Mouse (Mus musculus): ENCODE results near the gene Hps4.

Hps4 gene

DNA sequence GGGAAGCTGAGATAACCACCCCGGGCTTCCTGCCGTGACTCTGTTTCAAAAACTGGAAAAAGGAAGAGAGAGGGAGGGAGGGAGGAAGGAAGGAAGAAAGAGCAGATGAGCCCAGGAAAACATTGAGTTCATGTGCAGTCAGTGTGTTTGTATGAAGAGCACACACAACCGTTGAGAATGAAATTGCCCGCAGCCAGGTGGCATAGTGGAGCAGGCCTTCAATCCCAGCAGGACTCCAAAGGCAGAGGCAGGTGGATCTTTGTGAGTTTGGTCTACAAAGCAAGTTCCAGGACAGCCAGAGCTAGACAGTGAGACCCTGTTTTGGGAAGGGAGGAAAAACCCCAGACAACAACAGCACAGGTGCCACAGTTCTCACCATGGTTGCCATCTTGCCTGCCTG lies 24.5 kb downstream of the Hps4 start:
- DNase-seq (ENCODE audit: low spot score in 2 of 2) = no peak

DNA sequence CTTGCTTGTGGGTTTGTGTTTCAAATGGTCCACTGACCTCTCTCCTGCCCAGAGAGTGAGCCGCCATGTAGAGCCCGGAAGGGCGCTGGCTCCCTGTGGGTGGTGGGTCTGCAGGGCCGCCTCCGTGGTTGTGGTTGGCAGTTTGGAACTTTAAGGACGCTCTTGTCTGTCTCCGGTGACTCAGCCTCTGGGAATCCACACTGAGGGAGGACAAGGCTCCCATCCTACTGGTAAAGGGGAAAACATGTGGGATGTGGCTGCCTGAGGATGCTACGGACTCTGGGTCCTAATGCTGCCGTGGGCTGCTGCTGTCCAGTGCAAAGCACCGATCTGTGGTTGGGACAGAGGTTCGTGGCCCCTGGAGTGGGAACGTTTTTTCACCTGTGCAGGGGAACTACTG lies 25.0 kb downstream of the Hps4 start:
- DNase-seq (ENCODE audit: low spot score in 2 of 2) = no peak

DNA sequence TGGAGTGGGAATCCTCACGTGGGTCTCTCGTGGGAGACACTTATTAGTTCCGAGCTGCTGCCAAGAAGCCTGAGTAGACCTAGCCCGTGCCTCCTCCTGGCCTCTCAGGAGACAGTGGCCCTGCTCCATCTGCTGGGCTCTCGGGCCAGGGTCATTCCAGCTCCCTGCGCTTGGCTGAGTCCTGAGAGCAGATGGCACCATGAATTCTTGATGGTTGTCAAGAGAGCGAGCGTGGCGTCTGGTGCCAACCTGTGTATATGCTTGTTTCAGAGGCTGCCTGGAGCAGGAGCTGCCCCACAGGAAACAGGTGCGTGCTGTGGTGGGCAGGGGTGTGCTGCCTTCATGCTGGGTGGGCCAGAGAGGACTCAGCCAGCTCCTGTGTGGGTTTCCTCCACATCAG lies 25.8 kb downstream of the Hps4 start:
- DNase-seq (ENCODE audit: low spot score in 2 of 2) = no peak

DNA sequence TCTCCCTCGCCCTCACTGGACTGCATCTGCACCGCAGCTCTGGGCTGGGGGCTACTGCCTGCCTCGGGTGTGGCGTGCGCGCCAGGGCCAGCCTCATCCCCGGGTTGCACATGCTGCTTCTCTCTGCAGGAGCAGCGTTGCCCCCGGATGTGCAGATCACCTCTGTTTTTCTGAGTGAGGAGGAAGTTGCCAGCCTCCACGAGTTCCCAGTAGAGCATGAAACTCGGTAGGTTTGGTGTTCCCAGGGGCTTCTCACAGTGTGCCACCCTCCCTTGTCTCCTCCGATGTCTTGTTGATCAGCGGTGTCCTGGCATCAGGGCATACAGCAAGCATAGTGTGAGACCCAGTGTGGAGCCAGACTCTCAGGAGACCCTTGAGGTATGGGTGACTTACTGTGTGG lies 26.4 kb downstream of the Hps4 start:
- DNase-seq (ENCODE audit: low spot score in 2 of 2) = no peak

GRCm38 (mm10) chr5:112370236-112370813 lies 27.4 kb downstream of the Hps4 start:
- DNase-seq (ENCODE audit: low spot score in 2 of 2) = no peak

GRCm38 (mm10) chr5:112371933-112372332 lies 29.1 kb downstream of the Hps4 start:
- DNase-seq (ENCODE audit: low spot score in 2 of 2) = no peak

DNA sequence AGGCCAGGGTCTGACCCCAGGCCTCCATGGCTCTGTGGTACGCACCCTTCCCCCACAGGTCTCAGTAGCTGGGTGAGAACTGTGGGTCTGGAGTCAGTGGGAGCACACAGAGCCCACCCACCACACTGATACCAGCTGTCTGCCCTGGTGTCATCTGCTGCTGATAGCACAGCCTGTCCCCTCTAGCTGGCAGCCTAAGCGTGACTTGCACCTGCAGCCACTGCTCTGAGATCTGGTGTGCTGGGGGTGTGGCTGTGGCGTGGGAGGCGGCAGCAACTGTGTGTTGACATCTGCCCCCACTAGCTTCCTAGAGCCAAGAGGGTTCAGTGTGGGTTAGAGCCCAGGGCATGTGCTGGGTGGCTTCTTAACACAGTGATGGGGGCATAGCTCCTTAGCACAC lies 33.2 kb downstream of the Hps4 start:
- no peak for DNase-seq (ENCODE audit: low spot score in 2 of 2)

- no peak for DNase-seq (ENCODE audit: low spot score in 2 of 2)
These were observed 34.5 kb downstream of the Hps4 start for GRCm38 (mm10) chr5:112377380-112377779.

- DNase-seq (ENCODE audit: low spot score in 2 of 2) = no peak
These were observed 35.8 kb downstream of the Hps4 start for GRCm38 (mm10) chr5:112378716-112379115.

GRCm38 (mm10) chr5:112381154-112381553 lies 38.3 kb downstream of the Hps4 start:
- DNase-seq (ENCODE audit: low spot score in 2 of 2) = no peak

DNA sequence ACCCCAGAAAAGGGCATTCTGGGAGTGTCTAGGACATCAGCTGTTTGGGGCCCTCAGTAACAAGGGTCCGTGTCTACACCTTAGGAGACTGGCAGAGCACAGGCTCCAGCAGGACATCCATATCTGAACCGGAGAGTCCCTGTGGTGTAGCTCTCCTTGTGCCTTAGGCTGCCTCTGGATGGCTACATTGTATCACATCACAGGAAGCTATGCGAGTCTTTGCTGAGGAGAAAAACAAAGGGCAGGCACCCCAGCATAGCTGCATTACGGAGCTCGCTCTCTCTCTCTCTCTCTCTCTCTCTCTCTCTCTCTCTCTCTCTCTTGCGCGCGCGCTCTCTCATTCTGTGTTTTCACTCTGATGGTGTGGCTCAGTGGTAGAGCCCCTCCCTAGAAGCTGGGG lies 39.2 kb downstream of the Hps4 start:
- no peak for DNase-seq (ENCODE audit: low spot score in 2 of 2)

- DNase-seq (ENCODE audit: low spot score in 2 of 2) = no peak
These were observed 39.9 kb downstream of the Hps4 start for GRCm38 (mm10) chr5:112382641-112383330.

DNA sequence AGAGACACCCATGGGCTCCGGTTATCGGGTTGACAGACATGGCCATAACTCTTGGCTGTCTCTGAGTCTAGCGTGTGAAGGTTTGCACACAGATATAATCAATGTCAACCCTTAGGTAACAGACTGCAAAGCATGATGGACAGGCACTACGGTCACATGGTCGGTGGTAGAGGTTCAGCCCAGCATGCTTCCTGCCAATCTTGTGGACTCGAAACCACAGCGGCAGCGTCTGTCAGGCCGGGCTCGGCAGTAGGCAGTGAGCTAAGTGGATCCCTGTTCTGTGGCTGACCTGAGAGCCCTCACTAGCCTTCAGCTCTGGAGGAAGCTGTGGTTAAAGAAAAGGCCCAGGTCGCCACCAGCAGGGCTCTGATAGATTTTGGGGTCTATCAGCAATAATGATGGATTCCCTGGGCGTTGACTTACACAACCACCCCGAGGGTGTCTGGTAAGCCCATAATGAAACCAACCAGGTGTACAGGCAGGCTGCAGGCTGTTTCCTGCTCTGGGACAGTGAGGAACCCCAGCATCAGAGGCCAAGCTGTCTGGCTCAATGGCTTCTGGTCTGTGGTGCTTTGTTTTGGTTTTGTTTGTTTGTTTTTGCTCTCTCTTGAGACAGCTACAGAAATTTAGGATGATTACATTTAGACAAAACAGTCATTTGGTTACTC lies 42.1 kb downstream of the Hps4 start:
- DNase-seq (ENCODE audit: low spot score in 2 of 2) = no peak

GRCm38 (mm10) chr5:112385973-112386372 lies 43.1 kb downstream of the Hps4 start:
- no peak for DNase-seq (ENCODE audit: low spot score in 2 of 2)

DNA sequence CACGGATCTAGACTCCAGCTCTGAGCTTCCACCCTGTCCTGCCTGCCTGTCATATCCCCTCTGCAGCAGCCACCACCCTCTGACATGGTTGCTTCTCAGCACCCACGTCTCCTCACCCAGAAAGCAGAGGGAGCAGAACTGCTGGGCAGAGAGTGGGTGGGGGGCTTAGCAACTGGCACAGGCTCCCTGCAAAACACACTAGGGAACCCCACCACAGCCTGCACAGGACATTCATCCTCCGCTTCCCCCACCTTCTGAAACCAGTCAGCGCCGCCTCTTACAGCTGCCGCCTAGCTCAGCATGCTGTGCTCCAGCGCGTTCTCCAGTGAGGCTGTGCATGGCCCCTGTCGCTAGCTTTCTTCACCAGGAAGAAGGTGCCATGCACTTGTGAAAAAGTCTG lies 46.5 kb downstream of the Hps4 start:
- DNase-seq (ENCODE audit: low spot score in 2 of 2) = no peak

GRCm38 (mm10) chr5:112391002-112391401 lies 48.1 kb downstream of the Hps4 start:
- DNase-seq (ENCODE audit: low spot score in 2 of 2) = no peak

DNA sequence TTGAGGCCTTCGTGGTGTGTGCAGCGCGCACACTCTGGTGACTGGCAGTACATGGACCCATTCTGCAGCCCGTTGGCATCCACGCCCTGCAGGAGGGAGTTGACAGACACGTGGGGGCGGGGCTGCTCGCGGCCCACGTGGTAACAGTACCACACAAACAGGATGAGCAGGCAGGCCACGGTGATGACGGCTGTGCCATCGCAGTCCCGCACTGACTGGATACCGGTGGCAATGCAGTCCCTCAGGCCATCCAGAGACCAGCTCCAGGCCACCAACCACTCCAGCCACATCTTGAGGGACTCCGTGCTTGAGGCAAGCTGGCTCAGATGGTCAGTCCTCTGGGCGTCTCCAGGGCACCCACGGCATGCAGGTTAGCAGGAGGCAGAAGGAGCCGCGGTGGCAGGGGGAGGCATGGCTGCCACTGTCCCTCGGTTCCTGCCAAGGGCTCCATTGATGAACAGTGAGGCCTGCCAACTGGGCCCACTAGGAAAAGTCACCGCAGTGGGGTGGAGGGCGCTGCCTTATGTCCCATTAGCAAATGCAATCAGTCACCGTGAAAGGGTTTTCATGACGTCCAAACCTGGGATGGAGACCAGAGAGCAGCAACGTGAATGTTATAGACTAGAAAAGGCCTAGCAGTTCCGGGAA lies 48.9 kb downstream of the Hps4 start:
- no peak for DNase-seq (ENCODE audit: low spot score in 2 of 2)

- DNase-seq (ENCODE audit: low spot score in 2 of 2) = no peak
These were observed 51.0 kb downstream of the Hps4 start for GRCm38 (mm10) chr5:112393741-112394414.

DNA sequence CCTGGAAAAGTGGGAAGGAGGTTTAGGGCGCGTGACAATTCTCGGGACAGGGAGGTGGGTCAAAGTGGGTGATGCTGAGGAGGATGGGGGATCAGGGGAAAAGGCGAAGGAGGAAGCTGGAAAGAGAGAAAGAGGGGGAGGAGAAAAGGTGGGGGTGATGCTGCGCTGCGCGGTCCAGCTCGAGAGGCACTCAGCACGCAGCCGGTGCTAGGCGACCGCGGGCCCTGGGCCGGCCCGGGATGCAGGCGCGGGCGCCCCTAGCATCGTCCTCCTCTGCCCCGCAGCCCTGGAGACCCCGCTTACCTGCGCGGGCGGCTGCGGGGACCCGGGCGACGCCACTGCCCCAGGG lies 51.5 kb downstream of the Hps4 start:
- DNase-seq (ENCODE audit: low spot score in 2 of 2) = no peak

- DNase-seq (ENCODE audit: low spot score in 2 of 2) = no peak
These were observed 52.0 kb downstream of the Hps4 start, which contains the start of gene Asphd2 for GRCm38 (mm10) chr5:112394779-112395443. Asphd2 (minus strand) TSS chr5:112394866.

- no peak for DNase-seq (ENCODE audit: low spot score in 2 of 2)
These were observed 53.2 kb downstream of the Hps4 start for GRCm38 (mm10) chr5:112396066-112396465.

GRCm38 (mm10) chr5:112399284-112399683 lies 56.4 kb downstream of the Hps4 start:
- DNase-seq (ENCODE audit: low spot score in 2 of 2) = no peak

All from spleen, postnatal 4 days (tissue).